Mouse (Mus musculus) retina, postnatal 1 day (tissue): Measurements from ENCODE around the gene Tctn3.
A peak's percentile ranks its signal among the peaks of the same experiment; 100 is the strongest.

Experiments used
- DNase-seq: peaks from one replicate; pipeline ENCODE4 v3.0.0-alpha.2; 2012

The Tctn3 gene

GRCm38 (mm10) chr19:40553849-40554248, 58.2 kb downstream of the Tctn3 start:
- DNase-seq, result no peak

- DNase-seq, result no peak
These were observed 58.8 kb downstream of the Tctn3 start for GRCm38 (mm10) chr19:40553014-40553789.

GRCm38 (mm10) chr19:40549516-40550135, 62.4 kb downstream of the Tctn3 start:
- no peak for DNase-seq

- DNase-seq, result peak; percentile 64
These were observed 63.1 kb downstream of the Tctn3 start for GRCm38 (mm10) chr19:40548796-40549515.

GRCm38 (mm10) chr19:40548386-40548785, 63.6 kb downstream of the Tctn3 start:
- no peak for DNase-seq
